Mouse (Mus musculus) B cell, adult 2 months (primary cell): ENCODE measurements at regions not wholly inside any gene's neighbourhood (a gene's known extent, or its start where the extent isn't known, plus 50 kb on each side); places are given as distances from the start of the nearest gene placed in this dataset.

Experiments used
- DNase-seq, 2 experiments: peaks; one replicate each; pipeline ENCODE4 v3.0.0; 2022

GRCm38 (mm10) chr3:38820787-38821186, 66.0 kb upstream of the Fat4 start:
- no peak for DNase-seq

- no peak for DNase-seq
Measured at GRCm38 (mm10) chr3:38820315-38820714, 66.4 kb upstream of the Fat4 start.

- no peak for DNase-seq
Measured at GRCm38 (mm10) chr3:38817651-38818050, 69.1 kb upstream of the Fat4 start.

GRCm38 (mm10) chr3:38812457-38812856, 74.3 kb upstream of the Fat4 start:
- no peak for DNase-seq

- DNase-seq, result no peak
Measured at GRCm38 (mm10) chr3:38811635-38812034, 75.1 kb upstream of the Fat4 start.

GRCm38 (mm10) chr3:38806469-38807055, 80.2 kb upstream of the Fat4 start:
- no peak for DNase-seq

GRCm38 (mm10) chr3:38806036-38806435, 80.7 kb upstream of the Fat4 start:
- DNase-seq, result no peak

- DNase-seq, result no peak
Measured at GRCm38 (mm10) chr3:38795646-38796301, 91.0 kb upstream of the Fat4 start.

GRCm38 (mm10) chr3:38793221-38793620, 93.5 kb upstream of the Fat4 start:
- no peak for DNase-seq

- DNase-seq, result no peak
Measured at GRCm38 (mm10) chr3:38788751-38789150, 98.0 kb upstream of the Fat4 start.

GRCm38 (mm10) chr3:38783711-38784110, 103.0 kb upstream of the Fat4 start:
- DNase-seq, result no peak

GRCm38 (mm10) chr3:38783051-38783450, 103.7 kb upstream of the Fat4 start:
- no peak for DNase-seq

- DNase-seq, result no peak
Measured at GRCm38 (mm10) chr3:38776743-38777366, 109.9 kb upstream of the Fat4 start.

- DNase-seq, result no peak
Measured at GRCm38 (mm10) chr3:38754632-38755123, 132.1 kb upstream of the Fat4 start.

- DNase-seq, result no peak
Measured at GRCm38 (mm10) chr3:38753446-38754205, 133.1 kb upstream of the Fat4 start.

GRCm38 (mm10) chr3:38742155-38742554, 144.6 kb upstream of the Fat4 start:
- DNase-seq, result no peak

- no peak for DNase-seq
Measured at GRCm38 (mm10) chr3:38722606-38723005, 164.1 kb upstream of the Fat4 start.

- DNase-seq, result no peak
Measured at GRCm38 (mm10) chr3:38712078-38712873, 174.5 kb upstream of the Fat4 start.

- DNase-seq, result no peak
Measured at GRCm38 (mm10) chr3:38711229-38711628, 175.5 kb upstream of the Fat4 start.

GRCm38 (mm10) chr3:38707891-38708290, 178.8 kb upstream of the Fat4 start:
- no peak for DNase-seq

- no peak for DNase-seq
Measured at GRCm38 (mm10) chr3:38699206-38699605, 187.5 kb upstream of the Fat4 start.

- DNase-seq, result no peak
Measured at GRCm38 (mm10) chr3:38697871-38698270, 188.9 kb upstream of the Fat4 start.

- DNase-seq, result no peak
Measured at GRCm38 (mm10) chr3:38697349-38697748, 189.4 kb upstream of the Fat4 start.
